Mouse (Mus musculus): ENCODE measurements around the gene Plod2.

- TF ChIP-seq CTCF (conservative IDR thresholded peaks at IDR 0.05; ENCODE audit: low read length) (no peak), POU5F1 (IDR thresholded peaks at IDR 0.05; ENCODE audit: borderline replicate concordance, low read length) (no peak), NANOG (IDR thresholded peaks at IDR 0.05; ENCODE audit: borderline replicate concordance, low read length) (no peak)
Measured at GRCm38 (mm10) chr9:92621246-92621645, 79.2 kb downstream of the Plod2 start.

All from E14TG2a.4 (cell line).